Mouse (Mus musculus): ENCODE results near the gene Gm21731.
"Not testable (repeated sequence)": the region's sequence is repeated elsewhere in the genome, so short reads cannot be mapped to it uniquely, and the experiment has no call there.

Gm21731 gene

DNA sequence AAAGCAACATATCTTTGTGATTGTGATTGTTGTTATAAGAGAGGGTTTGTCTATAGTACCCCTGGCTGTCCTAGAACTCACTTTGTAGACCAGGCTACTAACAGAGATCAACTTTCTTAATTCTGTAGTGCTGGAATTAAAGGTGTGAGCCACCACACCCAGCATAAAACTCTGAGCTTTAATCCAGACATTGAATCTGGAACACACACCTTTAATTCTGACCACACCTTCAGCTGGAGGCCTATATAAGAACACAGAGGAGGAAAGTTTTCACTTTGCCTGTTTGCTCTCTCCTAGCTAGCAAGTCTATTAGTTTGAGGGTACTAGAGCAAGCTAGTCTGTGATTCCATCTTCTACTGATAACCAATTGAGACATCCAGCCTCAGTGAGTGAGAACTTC is at the start of gene Gm21731:
Gene Gm21731 (plus strand): TSS at position 301 of the 400 bp plus-strand sequence.
- DNase-seq (ENCODE audit: low spot score), result not testable (repeated sequence)

DNA sequence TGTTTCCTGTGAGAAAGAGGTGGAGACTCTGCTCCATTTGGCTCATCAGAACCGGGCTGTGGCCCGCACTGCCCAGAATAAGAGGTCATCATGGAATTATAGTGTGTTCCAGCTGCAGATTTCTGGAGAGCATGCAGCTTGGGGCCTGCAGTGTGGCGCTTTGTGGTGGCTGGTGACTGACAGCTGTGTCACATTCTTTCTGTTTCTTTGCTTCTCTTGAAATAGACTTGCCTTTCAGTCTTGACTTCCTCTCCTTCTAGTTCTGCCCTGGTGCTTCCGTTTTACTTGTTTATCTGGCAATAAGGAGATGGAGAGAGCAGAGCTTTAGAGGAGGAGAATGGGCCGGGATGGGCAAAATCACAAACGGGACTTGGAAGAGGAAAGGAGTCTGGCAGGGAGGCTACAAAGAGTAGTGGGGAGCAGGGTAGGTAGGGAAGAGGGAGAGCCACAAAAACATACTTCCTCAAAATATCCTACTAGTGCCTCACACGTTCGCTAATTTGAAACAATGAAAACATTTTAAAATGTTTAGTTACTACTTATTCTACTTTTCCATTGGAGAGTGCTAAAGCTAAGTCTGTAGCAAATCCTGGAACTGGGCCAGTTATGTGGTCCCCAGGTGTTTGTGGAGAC is 42.6 kb upstream of the Gm21731 start:
- DNase-seq (ENCODE audit: low spot score), result not testable (repeated sequence)

DNA sequence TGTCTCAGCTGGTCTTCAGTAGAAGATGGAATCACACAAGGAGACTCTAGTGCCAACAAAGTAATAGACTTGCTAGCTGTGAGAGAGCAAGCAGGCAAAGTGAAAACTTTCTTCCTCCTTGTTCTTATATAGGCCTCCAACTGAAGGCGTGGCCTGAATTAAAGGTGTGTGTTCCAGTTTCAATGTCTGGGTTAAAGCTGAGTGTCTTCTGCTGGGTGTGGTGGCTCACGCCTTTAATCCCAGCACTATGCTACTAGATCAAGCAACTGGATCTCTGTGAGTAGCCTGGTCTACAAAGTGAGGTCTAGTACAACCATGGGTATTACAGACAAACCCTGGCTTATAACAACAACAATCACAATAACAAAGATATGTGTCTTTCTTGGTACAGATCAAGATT is 23.1 kb upstream of the Gm21731 start, which contains the start of gene Gm21762:
Gene Gm21762 (minus strand): TSS at position 101 of the 400 bp plus-strand sequence.
- not testable (repeated sequence) for DNase-seq (ENCODE audit: low spot score)

DNA sequence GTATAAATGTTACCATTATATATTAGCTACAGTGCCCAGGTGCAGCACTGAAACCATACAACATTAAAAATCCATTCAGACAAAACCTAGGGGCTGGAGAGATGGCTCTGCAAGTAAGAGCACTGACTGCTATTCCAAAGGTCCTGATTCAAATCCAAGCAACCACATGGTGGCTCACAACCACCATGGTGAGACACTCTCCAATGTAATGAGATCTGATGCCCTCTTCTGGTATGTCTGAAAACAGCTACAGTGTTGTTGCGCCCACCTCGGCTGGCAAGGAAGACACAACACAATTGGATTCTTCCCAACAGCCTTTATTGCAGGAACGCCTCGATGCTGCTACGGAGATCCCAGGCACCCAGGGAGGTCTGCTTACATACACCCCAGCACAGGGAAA is 18.0 kb upstream of the Gm21731 start:
- not testable (repeated sequence) for DNase-seq (ENCODE audit: low spot score)

DNA sequence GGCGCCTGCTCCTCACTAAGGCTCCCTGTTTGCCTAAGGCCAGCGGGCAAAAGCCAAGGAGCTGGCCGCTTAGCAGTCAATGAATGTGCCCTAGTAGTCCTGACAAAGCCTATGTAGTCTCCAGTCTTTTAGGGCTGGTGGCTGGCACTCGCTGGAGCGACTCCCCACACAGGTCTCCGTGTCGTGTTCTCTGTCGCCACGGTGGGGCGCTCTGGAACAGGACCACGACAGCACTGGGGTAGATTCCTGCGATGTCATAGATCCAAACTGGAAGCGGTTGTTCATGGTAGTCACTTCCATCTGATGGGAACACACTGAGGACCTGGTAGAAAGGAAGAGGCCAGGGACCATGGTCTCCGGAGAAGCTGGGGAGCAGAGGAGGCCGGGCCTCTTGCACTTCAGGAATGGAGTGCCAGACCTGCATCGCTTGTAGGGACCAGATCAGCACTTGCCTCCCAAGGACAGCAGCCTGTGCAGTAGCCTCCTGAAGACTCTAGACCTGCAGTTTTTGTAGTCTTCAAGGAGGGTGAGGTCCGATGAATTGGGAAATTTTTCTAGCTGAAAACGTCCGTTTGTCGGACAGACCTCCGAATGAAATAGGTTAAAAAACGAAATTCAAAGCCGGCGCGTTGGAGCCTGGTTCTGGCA is 15.8 kb upstream of the Gm21731 start:
- DNase-seq (ENCODE audit: low spot score), result not testable (repeated sequence)

DNA sequence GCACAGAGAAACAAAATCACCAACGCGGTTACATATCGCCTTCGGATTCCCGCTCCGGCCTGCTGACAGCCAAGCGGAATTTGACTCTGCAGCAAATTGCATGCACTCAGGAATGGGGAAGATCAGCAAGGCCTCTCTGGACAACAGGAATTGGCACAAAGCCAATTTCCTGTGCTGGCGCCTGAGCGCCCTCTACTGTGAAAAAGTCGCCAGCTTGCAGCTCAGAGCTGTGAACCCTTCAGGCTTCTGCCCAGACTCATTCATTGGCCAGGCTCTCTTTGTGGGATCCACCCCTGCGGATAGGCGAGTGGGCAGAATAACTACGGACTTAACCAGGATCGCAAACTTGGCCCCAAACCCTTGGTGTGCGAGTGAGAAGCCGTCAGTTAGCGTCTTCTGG is 7.1 kb upstream of the Gm21731 start:
- not testable (repeated sequence) for DNase-seq (ENCODE audit: low spot score)

DNA sequence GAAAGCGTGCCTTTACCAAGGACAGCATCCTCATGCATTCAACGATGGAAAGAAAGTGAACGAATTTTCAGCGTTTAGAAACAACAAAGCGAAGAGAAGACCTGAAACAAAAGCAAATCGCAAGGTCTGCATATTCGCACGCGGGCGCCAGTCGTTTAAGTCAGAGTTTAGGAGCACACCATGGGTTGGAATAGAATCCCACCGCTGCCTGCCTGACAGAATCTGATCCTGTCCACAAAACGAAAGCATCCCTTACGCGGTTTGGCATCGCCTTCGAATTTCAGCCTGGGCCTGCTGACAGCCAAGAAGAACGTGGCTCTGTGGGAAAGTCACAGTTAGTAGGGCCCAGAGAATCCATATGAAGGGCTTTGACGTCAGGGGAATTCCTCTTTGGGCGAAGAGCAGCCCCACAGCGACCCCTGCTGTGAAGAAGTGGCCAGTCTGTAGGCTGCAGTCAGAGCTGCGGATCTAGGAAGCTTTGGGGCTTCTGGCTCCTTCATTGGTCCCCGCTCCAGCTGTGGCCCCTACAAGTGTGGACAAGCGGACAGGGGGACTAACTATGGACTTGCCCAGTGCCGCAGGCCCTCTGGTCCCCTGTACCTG is 6.4 kb upstream of the Gm21731 start:
- not testable (repeated sequence) for DNase-seq (ENCODE audit: low spot score)

DNA sequence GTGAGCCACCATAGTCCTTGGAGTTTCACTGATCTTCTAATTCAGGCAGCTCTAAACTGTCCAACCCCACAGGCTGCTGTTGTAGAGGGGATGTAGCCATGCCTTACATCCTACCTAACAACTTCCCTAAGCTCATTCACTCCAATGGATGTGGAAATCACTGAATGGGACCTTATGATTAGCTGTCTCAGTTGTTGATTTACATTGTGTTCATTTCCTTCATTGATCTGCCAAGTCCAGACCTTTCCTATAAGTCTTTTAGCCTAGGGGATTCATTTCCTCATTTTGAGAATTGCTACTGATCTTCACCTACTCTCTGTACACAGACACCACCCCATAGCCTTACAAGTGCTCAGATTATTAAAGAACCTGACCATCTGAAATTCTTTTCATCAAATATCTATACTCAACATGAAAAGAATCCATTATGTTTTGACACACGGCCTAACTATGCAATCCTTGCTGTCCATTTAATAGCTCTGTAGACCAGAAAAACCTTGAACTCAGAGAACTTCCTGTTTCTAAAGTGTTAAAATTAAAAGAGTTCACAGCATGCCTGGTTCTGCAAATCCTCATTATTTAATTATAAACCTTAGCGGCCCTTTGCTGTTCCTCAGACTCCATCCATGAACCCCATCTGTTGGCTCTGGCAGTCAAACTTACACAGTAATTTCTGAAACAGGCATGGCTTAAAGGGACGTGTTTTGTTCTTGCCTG is 12.5 kb downstream of the Gm21731 start:
- not testable (repeated sequence) for DNase-seq (ENCODE audit: low spot score)

DNA sequence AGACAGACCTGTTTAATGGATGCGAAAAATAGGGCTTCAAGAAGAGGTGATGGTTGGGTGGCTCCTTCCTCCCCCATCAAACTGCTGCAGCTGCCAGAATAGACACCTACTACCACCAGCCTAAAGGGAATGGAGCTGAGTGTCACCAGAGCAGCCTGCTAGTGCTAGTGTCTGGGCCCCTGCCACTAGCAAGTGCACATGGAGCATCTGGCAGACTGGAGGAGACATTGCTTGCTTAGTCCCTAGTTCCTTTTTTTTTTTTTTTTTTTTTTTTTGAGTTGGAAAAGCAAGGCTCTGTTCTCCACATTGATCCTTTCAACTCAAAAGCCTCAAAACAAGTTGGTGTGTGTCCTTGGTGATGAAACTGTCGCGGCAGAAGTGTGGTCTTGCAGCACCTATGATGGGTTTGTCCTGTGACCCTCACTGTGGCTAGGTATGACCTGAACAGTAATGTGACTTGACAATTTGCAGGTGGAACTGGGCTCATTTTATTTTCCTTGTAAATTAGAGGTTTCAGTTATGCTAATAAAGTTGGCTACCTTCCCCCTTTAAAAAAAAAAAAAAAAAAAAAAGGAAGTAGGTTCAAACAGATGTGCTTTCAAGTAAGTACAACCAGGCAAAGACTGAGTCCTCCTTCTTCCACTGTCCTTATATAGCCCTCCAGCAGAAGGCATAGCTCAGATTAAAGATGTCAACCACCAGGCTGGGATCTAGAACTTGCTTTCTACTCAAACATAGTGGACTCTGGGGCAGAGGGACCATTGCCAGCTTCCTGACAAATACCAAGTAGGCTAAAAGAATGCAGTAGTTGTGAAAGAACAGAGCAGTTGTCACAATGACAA is 20.1 kb downstream of the Gm21731 start:
- DNase-seq (ENCODE audit: low spot score), result not testable (repeated sequence)

DNA sequence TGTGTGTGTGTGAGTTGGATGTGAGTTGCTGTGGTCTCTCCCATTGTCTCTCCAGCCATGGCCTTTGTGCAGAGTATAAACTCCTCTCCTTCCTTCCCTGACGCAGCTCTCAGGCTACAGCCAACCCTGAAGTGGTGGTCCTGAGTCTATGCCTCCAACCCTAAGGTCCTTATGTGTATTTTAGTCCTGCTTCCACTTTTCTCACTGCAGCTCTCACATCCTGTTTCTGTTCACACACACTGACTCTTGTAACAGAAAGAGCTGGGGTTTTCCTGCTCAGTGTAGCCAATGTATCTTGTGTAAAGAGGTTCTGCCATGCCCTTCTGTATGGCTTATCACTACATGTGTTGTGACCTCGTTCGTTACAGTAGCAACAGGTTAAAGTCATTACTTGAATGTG is 20.8 kb downstream of the Gm21731 start:
- DNase-seq (ENCODE audit: low spot score), result not testable (repeated sequence)

DNA sequence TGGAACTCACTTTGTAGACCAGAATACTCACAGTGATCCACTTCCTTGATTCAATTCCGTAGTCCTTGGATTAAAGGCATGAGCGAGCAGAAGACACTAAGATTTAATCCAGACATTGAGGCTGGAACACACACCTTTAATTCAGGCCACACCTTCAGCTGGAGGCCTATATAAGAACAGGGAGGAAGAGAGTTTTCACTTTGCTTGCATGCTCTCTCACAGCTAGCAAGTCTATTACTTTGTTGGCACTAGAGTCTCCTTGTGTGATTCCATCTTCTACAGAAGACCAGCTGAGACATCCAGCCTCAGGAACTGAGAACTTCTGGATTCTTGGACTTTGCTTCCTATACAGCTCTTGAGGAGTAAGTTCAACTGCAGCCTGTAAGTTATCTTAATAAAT is 24.0 kb downstream of the Gm21731 start, which contains the start of gene AF067061:
Gene AF067061 (plus strand): TSS at position 245 of the 400 bp plus-strand sequence.
- not testable (repeated sequence) for DNase-seq (ENCODE audit: low spot score)

DNA sequence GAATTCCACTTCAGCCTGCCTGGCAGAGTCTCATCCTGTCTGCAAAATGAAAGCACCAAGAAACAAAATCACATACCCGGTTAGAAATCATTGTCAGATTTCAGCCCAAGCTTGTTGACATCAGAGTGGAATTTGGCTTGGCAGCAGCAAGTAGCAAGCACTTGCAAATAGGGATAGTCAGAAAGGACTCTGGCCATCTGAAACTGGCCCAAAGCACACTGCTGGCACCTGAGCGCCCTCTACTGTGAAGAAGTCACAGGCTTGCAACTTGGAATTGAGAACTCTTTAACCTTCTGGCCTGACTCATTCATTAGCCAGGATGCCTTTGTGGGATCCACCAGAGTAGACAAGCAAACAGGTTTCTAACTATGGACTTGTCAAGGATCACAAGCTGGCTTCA is 38.9 kb downstream of the Gm21731 start:
- not testable (repeated sequence) for DNase-seq (ENCODE audit: low spot score)

DNA sequence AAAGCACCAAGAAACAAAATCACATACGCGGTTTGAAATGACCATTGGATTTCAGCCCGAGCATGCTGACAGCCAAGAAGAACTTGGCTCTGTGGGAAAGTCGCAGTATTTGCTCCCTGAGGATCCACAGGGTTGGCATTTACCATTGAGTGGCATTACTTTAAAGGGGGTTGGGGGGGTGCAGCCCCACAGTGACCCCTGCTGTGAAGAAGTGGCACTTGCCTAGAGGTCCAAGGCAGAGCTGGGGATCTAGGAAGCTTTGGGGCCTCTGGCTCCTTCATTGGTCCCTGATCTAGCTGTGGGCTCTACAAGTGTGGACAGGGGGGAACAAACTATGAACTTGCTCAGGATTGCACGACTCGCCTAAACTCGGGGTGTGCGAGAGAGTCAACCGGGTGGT is 39.9 kb downstream of the Gm21731 start:
- DNase-seq (ENCODE audit: low spot score), result no peak
